Mouse (Mus musculus): ENCODE data around the gene Arhgap32. TPM values are rescaled to one million over a fixed set of nuclear protein-coding genes. Genes with fewer than 3 reads are reported as not detected.

The Arhgap32 gene
- 8.8 and 11.4 TPM in 2 replicates for polyA plus RNA-seq (2015; fragmentation: Nextera tagmentation; extraction: Ambion mirVana)

- H3K9me3 ChIP-seq (ENCODE audit: control insufficient read depth, low read length), result no peaks in the 10 kb centered on the region
- no peaks in the 10 kb centered on the region; the same call in 1 of the 2 replicates for H3K4me1 ChIP-seq (replicated peaks; ENCODE audit: control insufficient read depth, insufficient read depth)
- peak within 1 kb of the TSS; percentile 87 for H3K27ac ChIP-seq (replicated peaks)
- ATAC-seq (ENCODE audit: low FRiP score, low TSS enrichment) (peak; percentile 70), DNase-seq (ENCODE audit: low spot score) (no peak)
- H3K36me3 ChIP-seq (ENCODE audit: control insufficient read depth, insufficient read depth, low read length), result no peaks in the 10 kb centered on the region
- TF ChIP-seq EP300 (optimal IDR thresholded peaks at IDR 0.05), result no peak
- WGBS, result 71% methylated on average over 1 of the region's 1 CpGs
- peak within 1 kb of the TSS; percentile 12; the same call in 1 of the 2 replicates for H3K4me3 ChIP-seq (ENCODE audit: low read depth, low read length)
- no peak within 1 kb of the TSS for H3K9ac ChIP-seq (ENCODE audit: low read length)
- no peaks in the 10 kb centered on the region for H3K27me3 ChIP-seq (ENCODE audit: control insufficient read depth, insufficient read depth, low read length)
- peak within 1 kb of the TSS; percentile 20; the same call in 1 of the 2 replicates for H3K4me2 ChIP-seq (replicated peaks; ENCODE audit: low read depth)
These were observed at the start of gene Arhgap32 for GRCm38 (mm10) chr9:32115786-32116185. Arhgap32 (plus strand) TSS chr9:32116136.

- Histone ChIP-seq H3K9me3 (ENCODE audit: control insufficient read depth, low read length) (no peaks in the 10 kb centered on the region), H3K4me1 (replicated peaks; ENCODE audit: control insufficient read depth, insufficient read depth) (no peaks in the 10 kb centered on the region), H3K9ac (ENCODE audit: low read length) (no peak overlapping the region), H3K27ac (replicated peaks) (no peak overlapping the region), H3K27me3 (ENCODE audit: control insufficient read depth, insufficient read depth, low read length) (no peaks in the 10 kb centered on the region), H3K4me3 (ENCODE audit: low read depth, low read length) (no peak overlapping the region), H3K4me2 (replicated peaks; ENCODE audit: low read depth) (no peak overlapping the region), H3K36me3 (ENCODE audit: control insufficient read depth, insufficient read depth, low read length) (no peaks in the 10 kb centered on the region)
- no peak for DNase-seq (ENCODE audit: low spot score)
- 73% methylated on average over 6 of the region's 6 CpGs for WGBS
- no peak for ATAC-seq (ENCODE audit: low FRiP score, low TSS enrichment)
- no peak for TF ChIP-seq EP300 (optimal IDR thresholded peaks at IDR 0.05)
- TF ChIP-seq CTCF (IDR thresholded peaks at IDR 0.05; ENCODE audit: low read depth), result no peak
These were observed 43.2 kb upstream of the Arhgap32 start for GRCm38 (mm10) chr9:32072778-32073177.

GRCm38 (mm10) chr9:32088106-32088776 is 27.7 kb upstream of the Arhgap32 start:
- no peak for DNase-seq (ENCODE audit: low spot score)
- no peak overlapping the region for H3K27ac ChIP-seq (replicated peaks)

GRCm38 (mm10) chr9:32088882-32089281 is 27.1 kb upstream of the Arhgap32 start:
- Histone ChIP-seq H3K27me3 (ENCODE audit: control insufficient read depth, insufficient read depth, low read length) (no peaks in the 10 kb centered on the region), H3K4me2 (replicated peaks; ENCODE audit: low read depth) (no peak overlapping the region), H3K36me3 (ENCODE audit: control insufficient read depth, insufficient read depth, low read length) (no peaks in the 10 kb centered on the region), H3K9ac (ENCODE audit: low read length) (no peak overlapping the region), H3K9me3 (ENCODE audit: control insufficient read depth, low read length) (no peaks in the 10 kb centered on the region), H3K4me3 (ENCODE audit: low read depth, low read length) (no peak overlapping the region), H3K27ac (replicated peaks) (no peak overlapping the region), H3K4me1 (replicated peaks; ENCODE audit: control insufficient read depth, insufficient read depth) (peaks cover 5% of the 10 kb centered on the region; the same call in 1 of the 2 replicates)
- 50% methylated on average over 3 of the region's 3 CpGs for WGBS
- no peak for ATAC-seq (ENCODE audit: low FRiP score, low TSS enrichment)
- TF ChIP-seq CTCF (IDR thresholded peaks at IDR 0.05; ENCODE audit: low read depth), result peak; percentile 52
- no peak for TF ChIP-seq EP300 (optimal IDR thresholded peaks at IDR 0.05)
- DNase-seq (ENCODE audit: low spot score), result no peak

More at GRCm38 (mm10) chr9:32088106-32088776, 27.7 kb upstream of the Arhgap32 start:
- Histone ChIP-seq H3K4me1 (replicated peaks; ENCODE audit: control insufficient read depth, insufficient read depth) (0 out of 2 replicates have a peak, but pooled peaks cover 3% of the 10 kb centered on the region), H3K27me3 (ENCODE audit: control insufficient read depth, insufficient read depth, low read length) (no peaks in the 10 kb centered on the region), H3K9ac (ENCODE audit: low read length) (no peak overlapping the region), H3K36me3 (ENCODE audit: control insufficient read depth, insufficient read depth, low read length) (no peaks in the 10 kb centered on the region), H3K4me2 (replicated peaks; ENCODE audit: low read depth) (no peak overlapping the region), H3K9me3 (ENCODE audit: control insufficient read depth, low read length) (no peaks in the 10 kb centered on the region), H3K4me3 (ENCODE audit: low read depth, low read length) (no peak overlapping the region)
- ATAC-seq (ENCODE audit: low FRiP score, low TSS enrichment), result no peak
- TF ChIP-seq EP300 (optimal IDR thresholded peaks at IDR 0.05), result no peak
- no peak for TF ChIP-seq CTCF (IDR thresholded peaks at IDR 0.05; ENCODE audit: low read depth)
- WGBS, result 60% methylated on average over 4 of the region's 4 CpGs

GRCm38 (mm10) chr9:32093456-32093855 is 22.5 kb upstream of the Arhgap32 start:
- peaks cover 8% of the 10 kb centered on the region for H3K4me1 ChIP-seq (replicated peaks; ENCODE audit: control insufficient read depth, insufficient read depth)
- H3K27ac ChIP-seq (replicated peaks), result no peak overlapping the region
- TF ChIP-seq CTCF (IDR thresholded peaks at IDR 0.05; ENCODE audit: low read depth) (no peak), EP300 (optimal IDR thresholded peaks at IDR 0.05) (no peak)
- no peak overlapping the region for H3K9ac ChIP-seq (ENCODE audit: low read length)
- no peak overlapping the region for H3K4me3 ChIP-seq (ENCODE audit: low read depth, low read length)
- no peak overlapping the region for H3K4me2 ChIP-seq (replicated peaks; ENCODE audit: low read depth)
- ATAC-seq (ENCODE audit: low FRiP score, low TSS enrichment) (no peak), DNase-seq (ENCODE audit: low spot score) (peak; percentile 18)
- 52% methylated on average over 2 of the region's 2 CpGs for WGBS
- no peaks in the 10 kb centered on the region for H3K27me3 ChIP-seq (ENCODE audit: control insufficient read depth, insufficient read depth, low read length)
- H3K9me3 ChIP-seq (ENCODE audit: control insufficient read depth, low read length), result no peaks in the 10 kb centered on the region
- no peaks in the 10 kb centered on the region for H3K36me3 ChIP-seq (ENCODE audit: control insufficient read depth, insufficient read depth, low read length)
